Mouse (Mus musculus) liver, adult 2 months (tissue): ENCODE measurements around the gene Slfn8. TPM values are rescaled to one million over a fixed set of nuclear protein-coding genes. Genes with fewer than 3 reads are reported as not detected.
"Not testable (repeated sequence)": the region's sequence is repeated elsewhere in the genome, so short reads cannot be mapped to it uniquely, and the experiment has no call there.

ENCODE experiments used
- DNase-seq: peaks from one replicate; pipeline ENCODE4 v3.0.0-alpha.2; 2011; ENCODE audit warnings: low read depth, low spot score; ENCODE audit errors: extremely low read depth
- H3K27ac ChIP-seq: fragments of 200-500 bp; replicated peaks from 2 replicates; pipeline ENCODE4 v1.5.1; 2012; ENCODE audit warnings: low read depth, mild to moderate bottlenecking, control low read depth, inconsistent platforms, low read length; ENCODE audit not compliant: insufficient read depth
- H3K27me3 ChIP-seq: fragments of 200-500 bp; 2 replicates; pipeline ENCODE4 v1.6.1; 2012; ENCODE audit warnings: mild to moderate bottlenecking, moderate library complexity, low read length, inconsistent platforms; ENCODE audit not compliant: control insufficient read depth, insufficient read depth
- H3K36me3 ChIP-seq: fragments of 200-500 bp; 2 replicates; pipeline ENCODE4 v1.6.1; 2012; ENCODE audit warnings: low read length, inconsistent platforms; ENCODE audit not compliant: control insufficient read depth, insufficient read depth
- H3K4me1 ChIP-seq: fragments of 200-500 bp; 2 replicates; pipeline ENCODE4 v1.6.1; 2011; ENCODE audit warnings: low read length; ENCODE audit not compliant: control insufficient read depth, insufficient read depth
- H3K4me3 ChIP-seq: fragments of 200-500 bp; 2 replicates; pipeline ENCODE4 v1.5.1; 2011; ENCODE audit warnings: low read depth, mild to moderate bottlenecking, control low read depth, low read length, moderate library complexity; ENCODE audit not compliant: insufficient read depth
- H3K79me2 ChIP-seq: fragments of 200-500 bp; 2 replicates; pipeline ENCODE4 v1.6.1; 2012; ENCODE audit warnings: inconsistent platforms, mild to moderate bottlenecking, low read length, moderate library complexity; ENCODE audit not compliant: control insufficient read depth, insufficient read depth
- H3K9ac ChIP-seq: fragments of 200-500 bp; 2 replicates; pipeline ENCODE4 v1.6.1; 2012; ENCODE audit warnings: low read depth, mild to moderate bottlenecking, control low read depth, inconsistent platforms, low read length
- CTCF ChIP-seq: fragments of 200-500 bp; IDR thresholded peaks from 2 replicates; pipeline ENCODE4 v1.5.1; 2011; ENCODE audit warnings: low read depth, low read length, control low read depth
- POLR2A ChIP-seq: fragments of 200-500 bp; IDR thresholded peaks from 2 replicates; pipeline ENCODE4 v1.6.1; 2011; ENCODE audit warnings: low read length, control low read depth; ENCODE audit not compliant: insufficient read depth; ENCODE audit errors: extremely low read depth
- WGBS: fragments of 180-500 bp; shearing (Covaris S2); methylation state at CpG from one replicate; pipeline ENCODE4 v1.1.7; 2018; 5-methylcytosine and 5-hydroxymethylcytosine counted together
- polyA plus RNA-seq: library from polyadenylated mRNA; depleted of rRNA; stranded (reverse); fragments of >200 nt; gene quantifications from 2 replicates; pipeline ENCODE4 v1.2.3, GENCODE M21; 2012
- total RNA-seq: library from RNA; depleted of rRNA; stranded (reverse); fragments of >200 nt; gene quantifications from 2 replicates; pipeline ENCODE4 v1.2.3, GENCODE M21; 2014

Slfn8 gene
- total and polyA plus RNA-seq, 2 experiments = 0.50 to 4.4 TPM

GRCm38 (mm10) chr11:83043891-83044290 lies 23.3 kb upstream of the Slfn8 start:
- H3K9ac ChIP-seq = no peak overlapping the region
- H3K79me2 ChIP-seq = no peaks in the 10 kb centered on the region
- no peak overlapping the region for H3K27ac ChIP-seq
- TF ChIP-seq CTCF (no peak), POLR2A (no peak)
- H3K4me1 ChIP-seq = no peaks in the 10 kb centered on the region
- DNase-seq = no peak
- WGBS = 69% methylated on average over 4 of the region's 4 CpGs
- H3K4me3 ChIP-seq = no peak overlapping the region
- no peaks in the 10 kb centered on the region; the same call in 1 of the 2 replicates for H3K27me3 ChIP-seq
- H3K36me3 ChIP-seq = no peaks in the 10 kb centered on the region

- no peak for DNase-seq
- no peaks in the 10 kb centered on the region for H3K4me1 ChIP-seq
Observed at GRCm38 (mm10) chr11:83041000-83041399, 20.4 kb upstream of the Slfn8 start.

GRCm38 (mm10) chr11:83040325-83040724 lies 19.7 kb upstream of the Slfn8 start:
- Histone ChIP-seq H3K4me3 (peak overlapping the region; percentile 27; the same call in 1 of the 2 replicates), H3K27me3 (no peaks in the 10 kb centered on the region), H3K79me2 (no peaks in the 10 kb centered on the region), H3K4me1 (no peaks in the 10 kb centered on the region), H3K9ac (no peak overlapping the region), H3K36me3 (no peaks in the 10 kb centered on the region), H3K27ac (no peak overlapping the region)
- TF ChIP-seq CTCF = no peak
- TF ChIP-seq POLR2A = no peak
- 6% methylated on average over 1 of the region's 1 CpGs for WGBS
- DNase-seq = no peak

More at GRCm38 (mm10) chr11:83041000-83041399, 20.4 kb upstream of the Slfn8 start:
- Histone ChIP-seq H3K9ac (no peak overlapping the region), H3K27ac (no peak overlapping the region), H3K27me3 (no peaks in the 10 kb centered on the region), H3K36me3 (no peaks in the 10 kb centered on the region), H3K4me3 (no peak overlapping the region), H3K79me2 (no peaks in the 10 kb centered on the region)
- TF ChIP-seq POLR2A = no peak

GRCm38 (mm10) chr11:83039796-83040195 lies 19.2 kb upstream of the Slfn8 start:
- TF ChIP-seq CTCF (no peak), POLR2A (no peak)
- 5% methylated on average over 19 of the region's 19 CpGs for WGBS
- Histone ChIP-seq H3K27me3 (no peaks in the 10 kb centered on the region), H3K9ac (no peak overlapping the region), H3K4me1 (no peaks in the 10 kb centered on the region), H3K27ac (no peak overlapping the region), H3K79me2 (no peaks in the 10 kb centered on the region), H3K4me3 (peak overlapping the region; percentile 27; the same call in 1 of the 2 replicates), H3K36me3 (no peaks in the 10 kb centered on the region)
- no peak for DNase-seq

- Histone ChIP-seq H3K36me3 (no peaks in the 10 kb centered on the region), H3K9ac (no peak overlapping the region), H3K79me2 (no peaks in the 10 kb centered on the region), H3K4me3 (no peak overlapping the region), H3K27me3 (no peaks in the 10 kb centered on the region), H3K27ac (no peak overlapping the region), H3K4me1 (no peaks in the 10 kb centered on the region)
- whole genome bisulfite sequencing = 67% methylated on average over 1 of the region's 1 CpGs
- no peak for DNase-seq
- TF ChIP-seq POLR2A (no peak), CTCF (no peak)
Observed at GRCm38 (mm10) chr11:83039156-83039555, 18.5 kb upstream of the Slfn8 start.

- 76% methylated on average over 3 of the region's 3 CpGs for WGBS
- not testable (repeated sequence) for H3K79me2 ChIP-seq, H3K4me1 ChIP-seq, H3K9ac ChIP-seq, H3K27me3 ChIP-seq, H3K4me3 ChIP-seq, DNase-seq, H3K36me3 ChIP-seq, H3K27ac ChIP-seq
Observed at GRCm38 (mm10) chr11:83038686-83039085, 18.1 kb upstream of the Slfn8 start.

GRCm38 (mm10) chr11:83019561-83020519 lies 770 bp downstream of the Slfn8 start:
- not testable (repeated sequence) for H3K27me3 ChIP-seq, H3K36me3 ChIP-seq, H3K4me1 ChIP-seq, H3K79me2 ChIP-seq
- peak; percentile 5 for DNase-seq
- Histone ChIP-seq H3K4me3 (peak overlapping the region; percentile 58), H3K27ac (peak overlapping the region; percentile 74), H3K9ac (peak overlapping the region; percentile 75)
- 69% methylated on average over 18 of the region's 18 CpGs for WGBS
